Mouse (Mus musculus): ENCODE measurements at regions not wholly inside any gene's neighbourhood (a gene's known extent, or its start where the extent isn't known, plus 50 kb on each side); places are given as distances from the start of the nearest gene placed in this dataset.

DNA sequence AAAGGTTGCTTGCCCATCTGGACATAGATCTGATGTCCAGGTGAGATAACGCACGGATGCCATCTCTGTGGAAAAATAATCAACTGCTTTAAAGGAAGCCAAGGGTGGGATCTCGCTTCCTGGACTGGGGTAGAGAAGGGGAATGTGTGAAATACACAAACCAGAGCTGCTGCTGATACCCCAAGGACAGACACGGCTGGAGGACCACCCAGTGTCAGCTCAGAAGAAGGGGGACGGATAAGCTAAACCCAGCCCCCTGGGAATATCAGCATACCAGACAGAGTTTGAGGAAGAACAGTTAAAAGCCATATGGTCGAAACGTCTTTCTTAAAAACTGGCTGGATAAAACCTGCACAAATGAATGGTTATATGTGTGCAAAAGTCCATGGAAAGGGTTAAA is 202.8 kb upstream of the Klf3 start:
- Histone ChIP-seq H3K36me3 (ENCODE audit: control insufficient read depth, insufficient read depth, low read length) (no peaks in the 10 kb centered on the region), H3K4me1 (replicated peaks; ENCODE audit: control insufficient read depth, insufficient read depth, low read length) (peaks cover 27% of the 10 kb centered on the region), H3K9me3 (ENCODE audit: control insufficient read depth, low read length) (no peaks in the 10 kb centered on the region), H3K27me3 (replicated peaks; ENCODE audit: control insufficient read depth, insufficient read depth, low read length) (no peaks in the 10 kb centered on the region), H3K4me2 (ENCODE audit: low read length) (peak overlapping the region; percentile 42), H3K9ac (ENCODE audit: low read length) (no peak overlapping the region), H3K27ac (ENCODE audit: low read depth) (peak overlapping the region; percentile 90), H3K4me3 (ENCODE audit: low read depth, low read length) (0 out of 2 replicates have a peak overlapping the region, but pooled peaks have one; percentile 3)
- no peak for DNase-seq (ENCODE audit: low spot score)
- peak; percentile 68; the same call in 1 of the 2 replicates for ATAC-seq (replicated peaks; ENCODE audit: low FRiP score, low TSS enrichment, low read depth)
- 21% methylated on average over 7 of the region's 7 CpGs for WGBS

DNA sequence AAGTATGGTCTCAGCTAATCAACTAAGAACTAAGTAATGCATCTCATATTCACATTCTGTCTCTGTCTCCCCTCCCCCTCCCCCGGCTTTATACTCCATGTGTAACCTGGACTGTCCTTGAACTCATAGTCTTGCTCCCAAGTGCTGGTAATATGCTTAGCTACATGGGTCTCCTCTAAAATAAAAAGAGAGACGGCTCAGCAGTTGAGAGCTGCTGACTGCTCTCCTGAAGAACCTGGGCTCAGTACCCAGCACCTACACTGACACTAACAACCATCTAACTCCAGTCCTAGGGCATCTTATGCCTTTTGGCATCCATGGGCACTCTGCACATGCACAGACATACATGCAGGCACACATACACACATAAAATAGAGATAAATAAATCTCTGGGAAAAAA is 202.4 kb upstream of the Klf3 start:
- Histone ChIP-seq H3K4me1 (replicated peaks; ENCODE audit: control insufficient read depth, insufficient read depth, low read length) (peaks cover 27% of the 10 kb centered on the region), H3K4me3 (ENCODE audit: low read depth, low read length) (no peak overlapping the region), H3K27ac (ENCODE audit: low read depth) (peak overlapping the region; percentile 90; the same call in 1 of the 2 replicates), H3K9ac (ENCODE audit: low read length) (no peak overlapping the region), H3K36me3 (ENCODE audit: control insufficient read depth, insufficient read depth, low read length) (no peaks in the 10 kb centered on the region), H3K4me2 (ENCODE audit: low read length) (peak overlapping the region; percentile 42; the same call in 1 of the 2 replicates), H3K9me3 (ENCODE audit: control insufficient read depth, low read length) (no peaks in the 10 kb centered on the region), H3K27me3 (replicated peaks; ENCODE audit: control insufficient read depth, insufficient read depth, low read length) (no peaks in the 10 kb centered on the region)
- 50% methylated on average over 2 of the region's 2 CpGs for WGBS
- ATAC-seq (replicated peaks; ENCODE audit: low FRiP score, low TSS enrichment, low read depth) (no peak), DNase-seq (ENCODE audit: low spot score) (no peak)

DNA sequence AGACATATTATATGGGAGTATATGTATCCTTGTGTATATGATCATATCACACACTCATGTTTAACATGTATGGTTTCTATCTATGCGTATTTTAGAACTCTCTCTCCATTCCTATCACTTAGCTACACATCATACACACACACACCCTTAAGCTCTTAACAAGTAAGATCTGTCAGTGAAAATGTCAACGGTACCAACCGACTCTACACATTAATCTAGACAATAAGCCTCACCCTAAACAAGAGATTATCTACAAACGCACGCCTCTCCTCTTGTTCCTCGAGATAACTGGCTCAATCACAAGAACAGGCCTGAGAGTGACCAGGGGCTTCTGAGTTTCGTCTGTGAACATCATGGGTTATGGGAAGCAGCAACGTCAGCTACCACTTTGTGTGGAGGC is 201.9 kb upstream of the Klf3 start:
- Histone ChIP-seq H3K36me3 (ENCODE audit: control insufficient read depth, insufficient read depth, low read length) (no peaks in the 10 kb centered on the region), H3K9ac (ENCODE audit: low read length) (no peak overlapping the region), H3K9me3 (ENCODE audit: control insufficient read depth, low read length) (no peaks in the 10 kb centered on the region), H3K27ac (ENCODE audit: low read depth) (no peak overlapping the region), H3K4me3 (ENCODE audit: low read depth, low read length) (no peak overlapping the region), H3K4me2 (ENCODE audit: low read length) (no peak overlapping the region), H3K4me1 (replicated peaks; ENCODE audit: control insufficient read depth, insufficient read depth, low read length) (peaks cover 27% of the 10 kb centered on the region), H3K27me3 (replicated peaks; ENCODE audit: control insufficient read depth, insufficient read depth, low read length) (no peaks in the 10 kb centered on the region)
- DNase-seq (ENCODE audit: low spot score) (no peak), ATAC-seq (replicated peaks; ENCODE audit: low FRiP score, low TSS enrichment, low read depth) (no peak)
- 57% methylated on average over 8 of the region's 8 CpGs for WGBS

DNA sequence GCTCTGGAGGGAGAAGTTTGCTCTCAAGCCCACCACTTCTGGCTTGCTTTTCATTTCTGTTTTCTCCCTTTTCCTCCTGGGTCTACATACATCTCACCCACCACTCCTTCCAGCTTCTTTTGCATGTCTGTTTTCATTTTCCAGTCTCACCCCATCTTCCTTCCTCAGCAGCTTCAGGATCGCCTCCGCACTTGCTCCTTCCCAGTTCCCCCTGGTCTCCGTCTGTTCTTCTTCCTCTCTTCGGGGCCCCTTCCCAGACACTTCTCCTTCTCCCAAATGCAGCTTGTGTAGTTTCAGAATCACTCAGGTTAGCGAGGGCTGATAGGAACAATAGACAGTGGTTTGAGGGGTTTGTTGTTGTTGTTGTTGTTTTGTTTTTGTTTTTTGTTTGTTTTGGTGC is 201.4 kb upstream of the Klf3 start:
- Histone ChIP-seq H3K9me3 (ENCODE audit: control insufficient read depth, low read length) (no peaks in the 10 kb centered on the region), H3K27ac (ENCODE audit: low read depth) (no peak overlapping the region), H3K27me3 (replicated peaks; ENCODE audit: control insufficient read depth, insufficient read depth, low read length) (no peaks in the 10 kb centered on the region), H3K4me2 (ENCODE audit: low read length) (no peak overlapping the region), H3K9ac (ENCODE audit: low read length) (no peak overlapping the region), H3K4me3 (ENCODE audit: low read depth, low read length) (no peak overlapping the region), H3K36me3 (ENCODE audit: control insufficient read depth, insufficient read depth, low read length) (no peaks in the 10 kb centered on the region), H3K4me1 (replicated peaks; ENCODE audit: control insufficient read depth, insufficient read depth, low read length) (peaks cover 27% of the 10 kb centered on the region)
- DNase-seq (ENCODE audit: low spot score) (no peak), ATAC-seq (replicated peaks; ENCODE audit: low FRiP score, low TSS enrichment, low read depth) (no peak)
- 74% methylated on average over 5 of the region's 5 CpGs for WGBS

DNA sequence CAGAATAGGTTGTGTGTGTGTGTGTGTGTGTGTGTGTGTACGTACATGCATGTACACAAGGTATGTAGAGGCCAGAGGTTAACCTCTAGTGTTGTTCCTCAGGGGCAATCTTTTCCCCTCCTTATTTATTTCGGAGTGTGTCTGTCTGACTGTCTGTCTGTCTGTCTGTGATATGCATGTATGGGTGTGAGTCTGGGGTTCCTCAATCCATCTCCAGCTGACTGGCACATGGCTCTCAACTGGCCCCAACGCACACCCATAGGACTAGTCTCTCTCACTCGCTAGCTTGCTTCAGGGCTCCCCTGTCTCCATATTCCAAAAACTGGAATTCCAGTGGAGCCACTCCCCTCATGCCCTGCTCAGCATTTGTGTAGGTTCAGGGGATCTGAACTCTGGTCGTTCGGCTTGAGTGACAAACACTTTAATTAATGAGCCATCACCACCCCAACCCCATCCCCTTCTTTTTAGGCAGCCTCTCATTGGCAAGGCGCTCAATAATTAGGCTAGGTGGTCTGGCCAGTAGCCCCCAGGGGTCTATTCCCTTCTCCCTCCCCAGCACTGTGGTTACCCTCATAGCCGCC is 200.7 kb upstream of the Klf3 start:
- H3K36me3 ChIP-seq (ENCODE audit: control insufficient read depth, insufficient read depth, low read length), result no peaks in the 10 kb centered on the region
- no peak overlapping the region for H3K4me3 ChIP-seq (ENCODE audit: low read depth, low read length)
- H3K4me2 ChIP-seq (ENCODE audit: low read length), result no peak overlapping the region
- peaks cover 27% of the 10 kb centered on the region for H3K4me1 ChIP-seq (replicated peaks; ENCODE audit: control insufficient read depth, insufficient read depth, low read length)
- no peak overlapping the region for H3K9ac ChIP-seq (ENCODE audit: low read length)
- H3K27ac ChIP-seq (ENCODE audit: low read depth), result no peak overlapping the region
- 87% methylated on average over 8 of the region's 8 CpGs for WGBS
- DNase-seq (ENCODE audit: low spot score) (no peak), ATAC-seq (replicated peaks; ENCODE audit: low FRiP score, low TSS enrichment, low read depth) (no peak)
- H3K9me3 ChIP-seq (ENCODE audit: control insufficient read depth, low read length), result no peaks in the 10 kb centered on the region
- no peaks in the 10 kb centered on the region for H3K27me3 ChIP-seq (replicated peaks; ENCODE audit: control insufficient read depth, insufficient read depth, low read length)

DNA sequence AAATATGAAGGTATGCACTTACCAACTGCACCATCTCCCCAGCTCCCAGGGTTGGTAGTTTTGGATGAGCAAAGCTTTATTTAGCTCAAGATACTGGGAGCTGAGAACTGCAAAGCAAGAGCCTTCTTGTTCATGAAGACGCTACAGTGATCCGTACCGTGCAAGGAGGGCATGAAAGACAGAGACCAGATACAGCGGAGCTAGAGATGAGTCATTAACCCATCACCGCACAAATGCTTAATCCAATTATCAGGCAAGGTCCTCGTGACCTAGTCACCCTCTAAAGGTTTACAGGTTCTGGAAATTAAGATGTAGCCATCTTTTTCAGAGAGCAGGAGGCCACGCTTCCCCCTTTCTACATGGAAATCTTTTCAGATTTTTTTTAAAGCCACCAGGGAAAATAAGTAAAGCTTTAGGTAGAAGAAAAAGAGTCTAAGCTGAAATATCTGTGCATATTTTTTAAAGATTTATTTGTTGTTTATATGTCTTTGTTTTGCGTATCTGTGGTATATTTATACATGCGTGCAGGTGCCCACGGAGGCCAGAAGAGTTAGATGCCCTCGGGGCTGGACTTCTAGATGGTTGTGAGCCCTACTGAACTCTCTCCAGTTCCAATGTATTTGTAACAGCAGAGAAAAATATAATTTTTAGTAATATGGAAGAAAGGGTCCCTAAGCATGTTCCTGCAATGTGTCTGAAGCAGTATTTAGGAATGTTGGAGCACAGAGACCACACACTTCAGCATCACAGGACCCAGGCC is 200.0 kb upstream of the Klf3 start:
- H3K36me3 ChIP-seq (ENCODE audit: control insufficient read depth, insufficient read depth, low read length), result no peaks in the 10 kb centered on the region
- no peaks in the 10 kb centered on the region for H3K27me3 ChIP-seq (replicated peaks; ENCODE audit: control insufficient read depth, insufficient read depth, low read length)
- H3K9me3 ChIP-seq (ENCODE audit: control insufficient read depth, low read length), result no peaks in the 10 kb centered on the region
- no peak overlapping the region for H3K4me3 ChIP-seq (ENCODE audit: low read depth, low read length)
- H3K9ac ChIP-seq (ENCODE audit: low read length), result no peak overlapping the region
- no peak overlapping the region for H3K27ac ChIP-seq (ENCODE audit: low read depth)
- WGBS, result 63% methylated on average over 11 of the region's 11 CpGs
- DNase-seq (ENCODE audit: low spot score) (no peak), ATAC-seq (replicated peaks; ENCODE audit: low FRiP score, low TSS enrichment, low read depth) (no peak)
- no peak overlapping the region for H3K4me2 ChIP-seq (ENCODE audit: low read length)
- H3K4me1 ChIP-seq (replicated peaks; ENCODE audit: control insufficient read depth, insufficient read depth, low read length), result peaks cover 27% of the 10 kb centered on the region

DNA sequence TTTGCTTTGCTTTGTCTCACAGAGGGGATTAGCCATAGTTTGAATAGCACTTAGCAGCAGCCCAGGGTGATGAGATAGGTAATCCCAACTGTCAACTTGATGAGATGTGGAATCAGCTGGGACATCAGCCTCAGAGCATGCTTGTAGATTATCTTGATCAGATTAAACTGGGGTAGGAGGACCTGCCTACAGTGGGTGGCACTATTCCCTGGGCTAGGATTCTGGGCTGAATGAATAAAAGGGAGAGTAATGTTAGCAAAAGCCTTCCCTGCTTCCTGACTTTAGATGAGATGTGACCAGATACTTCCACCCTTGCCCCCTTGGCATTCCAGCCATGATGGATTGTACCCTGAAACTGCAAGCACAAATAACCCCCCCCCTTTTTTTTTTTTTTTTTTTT is 198.0 kb upstream of the Klf3 start:
- Histone ChIP-seq H3K27ac (ENCODE audit: low read depth) (no peak overlapping the region), H3K9ac (ENCODE audit: low read length) (no peak overlapping the region), H3K36me3 (ENCODE audit: control insufficient read depth, insufficient read depth, low read length) (no peaks in the 10 kb centered on the region), H3K9me3 (ENCODE audit: control insufficient read depth, low read length) (no peaks in the 10 kb centered on the region), H3K4me3 (ENCODE audit: low read depth, low read length) (no peak overlapping the region), H3K27me3 (replicated peaks; ENCODE audit: control insufficient read depth, insufficient read depth, low read length) (no peaks in the 10 kb centered on the region), H3K4me2 (ENCODE audit: low read length) (no peak overlapping the region), H3K4me1 (replicated peaks; ENCODE audit: control insufficient read depth, insufficient read depth, low read length) (peaks cover 22% of the 10 kb centered on the region)
- ATAC-seq (replicated peaks; ENCODE audit: low FRiP score, low TSS enrichment, low read depth) (no peak), DNase-seq (ENCODE audit: low spot score) (no peak)

DNA sequence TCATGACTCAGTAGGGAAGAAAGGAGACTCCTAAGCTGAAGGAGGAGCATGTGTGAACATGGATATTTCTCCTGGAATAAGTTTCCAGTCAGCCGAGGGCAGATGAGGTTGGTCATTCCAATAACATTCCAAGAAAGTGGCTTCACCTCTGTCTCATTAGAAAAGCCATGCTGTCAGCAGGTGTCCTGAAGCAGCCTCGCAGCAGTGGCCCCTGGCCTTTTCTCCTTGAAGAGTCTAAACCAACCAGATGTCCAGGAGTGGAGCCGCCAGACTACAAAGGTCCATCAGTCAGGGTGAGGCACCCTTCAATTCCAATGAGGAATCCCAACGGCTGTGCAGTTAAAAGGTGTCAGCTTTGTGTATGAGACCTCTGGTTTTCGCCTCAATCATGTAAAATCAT is 197.2 kb upstream of the Klf3 start:
- Histone ChIP-seq H3K36me3 (ENCODE audit: control insufficient read depth, insufficient read depth, low read length) (no peaks in the 10 kb centered on the region), H3K27ac (ENCODE audit: low read depth) (no peak overlapping the region), H3K27me3 (replicated peaks; ENCODE audit: control insufficient read depth, insufficient read depth, low read length) (no peaks in the 10 kb centered on the region), H3K9ac (ENCODE audit: low read length) (no peak overlapping the region), H3K4me2 (ENCODE audit: low read length) (no peak overlapping the region), H3K9me3 (ENCODE audit: control insufficient read depth, low read length) (no peaks in the 10 kb centered on the region), H3K4me1 (replicated peaks; ENCODE audit: control insufficient read depth, insufficient read depth, low read length) (peaks cover 22% of the 10 kb centered on the region), H3K4me3 (ENCODE audit: low read depth, low read length) (no peak overlapping the region)
- no peak for DNase-seq (ENCODE audit: low spot score)
- no peak for ATAC-seq (replicated peaks; ENCODE audit: low FRiP score, low TSS enrichment, low read depth)
- WGBS, result 74% methylated on average over 5 of the region's 5 CpGs
